Mouse (Mus musculus) MEL (cell line): ENCODE data around the gene Golga4. TPM values are rescaled to one million over a fixed set of nuclear protein-coding genes. Genes with fewer than 3 reads are reported as not detected.

Experiments
- DNase-seq: peaks from one replicate; pipeline ENCODE4 v3.0.0; 2011; ENCODE audit warnings: low read depth, low spot score
- H3K27ac ChIP-seq: 2 replicates; pipeline ENCODE4 v1.5.1; 2012; ENCODE audit warnings: low read depth, mild to moderate bottlenecking, control low read depth, low read length, moderate library complexity; ENCODE audit not compliant: control insufficient read depth
- H3K27me3 ChIP-seq, 2 experiments: fragments of 150-350 bp in 1 of 2; sonication (generic) in 1 of 2; 2 replicates each; pipeline ENCODE4 v1.6.1; 2012; ENCODE audit warnings: low read length in 2 of 2, mild to moderate bottlenecking in 2 of 2, improper control_type of control experiment in 1 of 2, moderate library complexity in 1 of 2; ENCODE audit not compliant: insufficient read depth in 2 of 2, control insufficient read depth in 1 of 2
- H3K36me3 ChIP-seq, 2 experiments: 2 replicates each; pipeline ENCODE4 v1.6.1; 2012 to 2014; ENCODE audit warnings: low read length in 2 of 2, improper control_type of control experiment in 1 of 2, inconsistent platforms in 1 of 2, mild to moderate bottlenecking in 1 of 2; ENCODE audit not compliant: insufficient read depth in 2 of 2, control insufficient read depth in 1 of 2
- H3K4me1 ChIP-seq, 2 experiments: fragments of 150-350 bp in 1 of 2; sonication (generic) in 1 of 2; 2 replicates each; pipeline ENCODE4 v1.6.1; 2012; ENCODE audit warnings: low read length in 2 of 2, improper control_type of control experiment in 1 of 2, mild to moderate bottlenecking in 1 of 2; ENCODE audit not compliant: insufficient read depth in 2 of 2, control insufficient read depth in 1 of 2
- H3K4me3 ChIP-seq, 2 experiments: fragments of 150-350 bp in 1 of 2; sonication (generic) in 1 of 2; 2 replicates each; pipeline ENCODE4 v1.5.1; 2012; ENCODE audit warnings: low read depth in 2 of 2, low read length in 2 of 2, mild to moderate bottlenecking in 2 of 2, moderate library complexity in 2 of 2, control low read depth in 1 of 2, improper control_type of control experiment in 1 of 2; ENCODE audit not compliant: control insufficient read depth in 1 of 2, insufficient read depth in 1 of 2
- H3K79me2 ChIP-seq: 2 replicates; pipeline ENCODE4 v1.6.1; 2012; ENCODE audit warnings: mild to moderate bottlenecking, low read length, moderate library complexity; ENCODE audit not compliant: control insufficient read depth, poor library complexity, insufficient read depth
- H3K9ac ChIP-seq: 2 replicates; pipeline ENCODE4 v1.6.1; 2012; ENCODE audit warnings: low read depth, mild to moderate bottlenecking, control low read depth, low read length, moderate library complexity; ENCODE audit not compliant: control insufficient read depth, poor library complexity, severe bottlenecking
- H3K9me3 ChIP-seq: fragments of 150-350 bp; sonication (generic); replicated peaks from 2 replicates; pipeline ENCODE4 v1.6.1; 2012; ENCODE audit warnings: mild to moderate bottlenecking, low read length, improper control_type of control experiment, moderate library complexity; ENCODE audit not compliant: insufficient read depth
- BHLHE40 ChIP-seq: IDR thresholded peaks from 2 replicates; pipeline ENCODE4 v1.6.1; 2012; ENCODE audit warnings: low read depth, mild to moderate bottlenecking, inconsistent platforms, low read length, improper control_type of control experiment, borderline replicate concordance
- CHD2 ChIP-seq: IDR thresholded peaks from 2 replicates; pipeline ENCODE4 v1.6.1; 2011; ENCODE audit warnings: low read length, improper control_type of control experiment
- CTCF ChIP-seq, 3 experiments: IDR thresholded peaks in 2 of 3; conservative IDR thresholded peaks in 1 of 3; 2 replicates each; pipeline ENCODE4 v1.5.1; 2011 to 2012; ENCODE audit warnings: low read length in 3 of 3, low read depth in 2 of 3, mild to moderate bottlenecking in 2 of 3, improper control_type of control experiment in 1 of 3, inconsistent platforms in 1 of 3, mixed read lengths in 1 of 3, moderate library complexity in 1 of 3; ENCODE audit not compliant: control insufficient read depth in 1 of 3, insufficient read depth in 1 of 3, poor library complexity in 1 of 3, severe bottlenecking in 1 of 3
- E2F4 ChIP-seq: IDR thresholded peaks from 2 replicates; pipeline ENCODE4 v1.6.1; 2011; ENCODE audit warnings: low read depth, low read length, improper control_type of control experiment, borderline replicate concordance
- ELF1 ChIP-seq: IDR thresholded peaks from 2 replicates; pipeline ENCODE4 v1.6.1; 2014; ENCODE audit warnings: low read depth, mild to moderate bottlenecking, inconsistent platforms, low read length, improper control_type of control experiment, moderate library complexity
- EP300 ChIP-seq, 2 experiments: IDR thresholded peaks; 2 replicates each; pipeline ENCODE4 v1.6.1; 2011; ENCODE audit warnings: improper control_type of control experiment in 2 of 2, low read length in 2 of 2, low read depth in 1 of 2, mild to moderate bottlenecking in 1 of 2
- ETS1 ChIP-seq: IDR thresholded peaks from 2 replicates; pipeline ENCODE4 v1.6.1; 2012; ENCODE audit warnings: low read depth, mild to moderate bottlenecking, inconsistent platforms, low read length, improper control_type of control experiment, moderate library complexity
- GABPA ChIP-seq: IDR thresholded peaks from 2 replicates; pipeline ENCODE4 v1.6.1; 2012; ENCODE audit warnings: low read depth, mild to moderate bottlenecking, inconsistent platforms, low read length, improper control_type of control experiment, moderate library complexity
- GATA1 ChIP-seq: IDR thresholded peaks from 2 replicates; pipeline ENCODE4 v1.6.1; 2011; ENCODE audit warnings: low read depth, low read length, improper control_type of control experiment
- HCFC1 ChIP-seq: IDR thresholded peaks from 2 replicates; pipeline ENCODE4 v1.6.1; 2012; ENCODE audit warnings: low read depth, mild to moderate bottlenecking, inconsistent platforms, low read length, improper control_type of control experiment, moderate library complexity
- JUND ChIP-seq: IDR thresholded peaks from 2 replicates; pipeline ENCODE4 v1.6.1; 2011; ENCODE audit warnings: low read depth, mild to moderate bottlenecking, improper control_type of control experiment, low read length
- KAT2A ChIP-seq: conservative IDR thresholded peaks from 2 replicates; pipeline ENCODE4 v1.6.1; 2012; ENCODE audit warnings: low read depth, low read length, improper control_type of control experiment, inconsistent platforms
- MAFK ChIP-seq: IDR thresholded peaks from 2 replicates; pipeline ENCODE4 v1.6.1; 2011; ENCODE audit warnings: low read depth, mild to moderate bottlenecking, low read length, improper control_type of control experiment, borderline replicate concordance
- MEF2A ChIP-seq: IDR thresholded peaks from 2 replicates; pipeline ENCODE4 v1.6.1; 2014; ENCODE audit warnings: low read depth, mild to moderate bottlenecking, inconsistent platforms, low read length, improper control_type of control experiment; ENCODE audit not compliant: poor library complexity, insufficient replicate concordance, severe bottlenecking; ENCODE audit errors: extremely low read depth
- MXI1 ChIP-seq: IDR thresholded peaks from 2 replicates; pipeline ENCODE4 v1.6.1; 2011; ENCODE audit warnings: mild to moderate bottlenecking, low read depth, low read length, improper control_type of control experiment
- MYB ChIP-seq: IDR thresholded peaks from 2 replicates; pipeline ENCODE4 v1.6.1; 2011; ENCODE audit warnings: mild to moderate bottlenecking, low read depth, low read length, improper control_type of control experiment
- MYC ChIP-seq: IDR thresholded peaks from 2 replicates; pipeline ENCODE4 v1.6.1; 2011; ENCODE audit warnings: low read depth, mild to moderate bottlenecking, low read length, improper control_type of control experiment, moderate library complexity
- NRF1 ChIP-seq: IDR thresholded peaks from 2 replicates; pipeline ENCODE4 v1.6.1; 2014; ENCODE audit warnings: low read depth, mild to moderate bottlenecking, inconsistent platforms, low read length, improper control_type of control experiment, moderate library complexity; ENCODE audit not compliant: poor library complexity, insufficient read depth, severe bottlenecking
- POLR2A ChIP-seq, 2 experiments: IDR thresholded peaks; 2 replicates each; pipeline ENCODE4 v1.6.1; 2011 to 2012; ENCODE audit warnings: low read length in 2 of 2, mild to moderate bottlenecking in 2 of 2, control low read depth in 1 of 2, improper control_type of control experiment in 1 of 2, low read depth in 1 of 2, moderate library complexity in 1 of 2; ENCODE audit not compliant: control insufficient read depth in 1 of 2, insufficient read depth in 1 of 2, poor library complexity in 1 of 2
- RAD21 ChIP-seq: IDR thresholded peaks from 2 replicates; pipeline ENCODE4 v1.6.1; 2011; ENCODE audit warnings: mild to moderate bottlenecking, low read depth, low read length, improper control_type of control experiment
- SMC3 ChIP-seq: IDR thresholded peaks from 2 replicates; pipeline ENCODE4 v1.6.1; 2011; ENCODE audit warnings: low read depth, low read length, improper control_type of control experiment
- TAL1 ChIP-seq: IDR thresholded peaks from 2 replicates; pipeline ENCODE4 v1.6.1; 2012; ENCODE audit warnings: mild to moderate bottlenecking, inconsistent platforms, low read length, moderate library complexity, mixed read lengths
- TBP ChIP-seq: IDR thresholded peaks from 2 replicates; pipeline ENCODE4 v1.8.0; 2011; ENCODE audit warnings: low read depth, low read length, improper control_type of control experiment
- TCF12 ChIP-seq: IDR thresholded peaks from 2 replicates; pipeline ENCODE4 v1.6.1; 2014; ENCODE audit warnings: low read depth, mild to moderate bottlenecking, inconsistent platforms, low read length, improper control_type of control experiment, moderate library complexity
- UBTF ChIP-seq: IDR thresholded peaks from 2 replicates; pipeline ENCODE4 v1.6.1; 2012; ENCODE audit warnings: low read depth, mild to moderate bottlenecking, inconsistent platforms, low read length, improper control_type of control experiment, moderate library complexity, borderline replicate concordance; ENCODE audit not compliant: insufficient read depth
- USF2 ChIP-seq, 2 experiments: IDR thresholded peaks; 2 replicates each; pipeline ENCODE4 v1.6.1; 2011 to 2012; ENCODE audit warnings: improper control_type of control experiment in 2 of 2, low read length in 2 of 2, borderline replicate concordance in 1 of 2, inconsistent platforms in 1 of 2, low read depth in 1 of 2, mild to moderate bottlenecking in 1 of 2; ENCODE audit not compliant: insufficient read depth in 1 of 2
- ZC3H11A ChIP-seq: IDR thresholded peaks from 2 replicates; pipeline ENCODE4 v1.6.1; 2012; ENCODE audit warnings: low read depth, mild to moderate bottlenecking, inconsistent platforms, low read length, improper control_type of control experiment
- ZMIZ1 ChIP-seq: IDR thresholded peaks from 2 replicates; pipeline ENCODE4 v1.6.1; 2012; ENCODE audit warnings: low read depth, mild to moderate bottlenecking, inconsistent platforms, low read length, improper control_type of control experiment, moderate library complexity
- ZNF384 ChIP-seq: IDR thresholded peaks from 2 replicates; pipeline ENCODE4 v1.6.1; 2012; ENCODE audit warnings: low read depth, mild to moderate bottlenecking, inconsistent platforms, low read length, improper control_type of control experiment
- polyA plus RNA-seq, 2 experiments: library from polyadenylated mRNA; stranded (reverse) in 1 of 2; unstranded in 1 of 2; fragments of >175 nt in 1 of 2; fragments of >200 nt in 1 of 2; gene quantifications; 2 replicates each; pipeline versions ENCODE4 v1.2.1 to v1.2.4; 2012; ENCODE audit warnings: low replicate concordance in 2 of 2, low read depth in 1 of 2; ENCODE audit not compliant: insufficient read length in 2 of 2, insufficient read depth in 1 of 2, missing spikeins in 1 of 2
- total RNA-seq: library from RNA; depleted of rRNA; stranded (reverse); fragments of 300-350 nt; gene quantifications from 2 replicates; pipeline ENCODE4 v1.2.3, GENCODE M21; 2012

The Golga4 gene
- total and polyA plus RNA-seq, 3 experiments = 29.8 to 465 (median 38.9) TPM

- no peaks in the 10 kb centered on the region for H3K27me3 ChIP-seq
These were observed 17.0 kb upstream of the Golga4 start for GRCm38 (mm10) chr9:118488896-118489578.

GRCm38 (mm10) chr9:118489579-118490019 is 16.5 kb upstream of the Golga4 start:
- DNase-seq = peak; percentile 85

More at GRCm38 (mm10) chr9:118488896-118489578, 17.0 kb upstream of the Golga4 start:
- H3K36me3 ChIP-seq = peaks cover 0 to 4% of the 10 kb centered on the region in 2 experiments; a peak in 1 of 4 replicates
- H3K27ac ChIP-seq = no peak overlapping the region
- H3K9ac ChIP-seq = peak overlapping the region; percentile 60
- DNase-seq = no peak
- peak overlapping the region in 1 of 2 experiments; percentile 53; a peak in 3 of 4 replicates for H3K4me3 ChIP-seq
- no peaks in the 10 kb centered on the region for H3K9me3 ChIP-seq
- no peaks in the 10 kb centered on the region for H3K79me2 ChIP-seq
- TF ChIP-seq USF2 (IDR thresholded peaks at IDR 0.05; ENCODE audit: borderline replicate concordance in 1 of 2, insufficient read depth in 1 of 2, low read depth in 1 of 2, low read length in 2 of 2) (no peak), ZNF384 (peak; percentile 55; the same call in 1 of the 2 replicates), UBTF (no peak), NRF1 (no peak), TAL1 (no peak)
- TF ChIP-seq, all 39 proteins: peak for 1
- peaks cover 3 to 11% of the 10 kb centered on the region in 2 experiments for H3K4me1 ChIP-seq

More at GRCm38 (mm10) chr9:118489579-118490019, 16.5 kb upstream of the Golga4 start:
- Histone ChIP-seq H3K9ac (peak overlapping the region; percentile 60), H3K9me3 (no peaks in the 10 kb centered on the region), H3K4me3 (peak overlapping the region; percentile 39 to 53; a peak in 3 of 4 replicates), H3K27ac (no peak overlapping the region), H3K27me3 (no peaks in the 10 kb centered on the region), H3K4me1 (peaks cover 3 to 11% of the 10 kb centered on the region in 2 experiments), H3K79me2 (no peaks in the 10 kb centered on the region), H3K36me3 (peaks cover 0 to 4% of the 10 kb centered on the region in 2 experiments; a peak in 1 of 4 replicates)
- TF ChIP-seq TBP (0 out of 2 replicates have a peak, but pooled peaks have one; percentile 28), SMC3 (peak; percentile 96), ZMIZ1 (no peak), ETS1 (no peak), UBTF (no peak), ZNF384 (no peak), MXI1 (no peak), ZC3H11A (peak; percentile 94), JUND (no peak), KAT2A (no peak), BHLHE40 (no peak), MEF2A (no peak), TCF12 (no peak), MAFK (no peak), EP300 (IDR thresholded peaks at IDR 0.05; ENCODE audit: low read depth in 1 of 2, low read length in 2 of 2) (no peak), HCFC1 (no peak), GATA1 (no peak), POLR2A (IDR thresholded peaks at IDR 0.05; ENCODE audit: control insufficient read depth in 1 of 2, insufficient read depth in 1 of 2, low read depth in 1 of 2, low read length in 2 of 2, poor library complexity in 1 of 2) (no peak), USF2 (IDR thresholded peaks at IDR 0.05; ENCODE audit: borderline replicate concordance in 1 of 2, insufficient read depth in 1 of 2, low read depth in 1 of 2, low read length in 2 of 2) (no peak), CHD2 (no peak), RAD21 (peak; percentile 99), ELF1 (no peak), E2F4 (no peak), GABPA (no peak), CTCF (IDR thresholded peaks at IDR 0.05 in 2 of 3, conservative IDR thresholded peaks at IDR 0.05 in 1 of 3; ENCODE audit: control insufficient read depth in 1 of 3, insufficient read depth in 1 of 3, low read depth in 2 of 3, low read length in 3 of 3, poor library complexity in 1 of 3, severe bottlenecking in 1 of 3) (peak; percentile 81 to 97 (median 96)), MYB (no peak), MYC (no peak)
